Mouse (Mus musculus): ENCODE measurements around the gene Mustn1. TPM values are rescaled to one million over a fixed set of nuclear protein-coding genes. Genes with fewer than 3 reads are reported as not detected.

Mustn1 gene
- polyA plus RNA-seq (2015; fragmentation: Nextera tagmentation; extraction: Ambion mirVana), result 8.8 and 10.6 TPM in 2 replicates

- Histone ChIP-seq H3K9me3 (ENCODE audit: control insufficient read depth, low read length) (no peaks in the 10 kb centered on the region), H3K4me2 (ENCODE audit: low read depth, low read length) (peak within 1 kb of the TSS; percentile 11; the same call in 1 of the 2 replicates), H3K36me3 (ENCODE audit: control insufficient read depth, insufficient read depth, low read length) (no peaks in the 10 kb centered on the region), H3K9ac (ENCODE audit: low read depth, low read length) (peak within 1 kb of the TSS; percentile 22; the same call in 1 of the 2 replicates), H3K4me3 (ENCODE audit: low read length) (no peak within 1 kb of the TSS), H3K27ac (ENCODE audit: low read length) (peak within 1 kb of the TSS; percentile 75), H3K27me3 (replicated peaks; ENCODE audit: control insufficient read depth, insufficient read depth, low read length) (no peaks in the 10 kb centered on the region), H3K4me1 (ENCODE audit: control insufficient read depth, insufficient read depth, low read length) (peaks cover 21% of the 10 kb centered on the region)
- 40% methylated on average over 11 of the region's 11 CpGs for WGBS
- no peak for ATAC-seq
These were observed at the start of gene Mustn1 for GRCm38 (mm10) chr14:30878958-30879571. Gene Mustn1, plus strand, starts transcription at chr14:30879200.

GRCm38 (mm10) chr14:30837416-30837996, 41.5 kb upstream of the Mustn1 start:
- H3K4me2 ChIP-seq (ENCODE audit: low read depth, low read length), result no peak overlapping the region
- no peak for ATAC-seq
- no peak overlapping the region for H3K27ac ChIP-seq (ENCODE audit: low read length)
- no peaks in the 10 kb centered on the region for H3K27me3 ChIP-seq (replicated peaks; ENCODE audit: control insufficient read depth, insufficient read depth, low read length)
- no peaks in the 10 kb centered on the region for H3K9me3 ChIP-seq (ENCODE audit: control insufficient read depth, low read length)
- 86% methylated on average over 14 of the region's 14 CpGs for WGBS
- H3K36me3 ChIP-seq (ENCODE audit: control insufficient read depth, insufficient read depth, low read length), result no peaks in the 10 kb centered on the region
- no peak overlapping the region for H3K4me3 ChIP-seq (ENCODE audit: low read length)
- H3K4me1 ChIP-seq (ENCODE audit: control insufficient read depth, insufficient read depth, low read length), result no peaks in the 10 kb centered on the region
- no peak overlapping the region for H3K9ac ChIP-seq (ENCODE audit: low read depth, low read length)

GRCm38 (mm10) chr14:30843701-30844100, 35.3 kb upstream of the Mustn1 start:
- Histone ChIP-seq H3K9me3 (ENCODE audit: control insufficient read depth, low read length) (no peaks in the 10 kb centered on the region), H3K4me2 (ENCODE audit: low read depth, low read length) (no peak overlapping the region), H3K27ac (ENCODE audit: low read length) (no peak overlapping the region), H3K27me3 (replicated peaks; ENCODE audit: control insufficient read depth, insufficient read depth, low read length) (no peaks in the 10 kb centered on the region), H3K36me3 (ENCODE audit: control insufficient read depth, insufficient read depth, low read length) (peaks cover 6% of the 10 kb centered on the region; the same call in 1 of the 2 replicates), H3K9ac (ENCODE audit: low read depth, low read length) (no peak overlapping the region), H3K4me3 (ENCODE audit: low read length) (no peak overlapping the region), H3K4me1 (ENCODE audit: control insufficient read depth, insufficient read depth, low read length) (no peaks in the 10 kb centered on the region)
- 88% methylated on average over 3 of the region's 3 CpGs for WGBS
- no peak for ATAC-seq

- Histone ChIP-seq H3K27ac (ENCODE audit: low read length) (no peak overlapping the region), H3K9ac (ENCODE audit: low read depth, low read length) (no peak overlapping the region), H3K27me3 (replicated peaks; ENCODE audit: control insufficient read depth, insufficient read depth, low read length) (no peaks in the 10 kb centered on the region), H3K9me3 (ENCODE audit: control insufficient read depth, low read length) (no peaks in the 10 kb centered on the region), H3K36me3 (ENCODE audit: control insufficient read depth, insufficient read depth, low read length) (0 out of 2 replicates have a peak, but pooled peaks cover 2% of the 10 kb centered on the region), H3K4me2 (ENCODE audit: low read depth, low read length) (no peak overlapping the region), H3K4me3 (ENCODE audit: low read length) (no peak overlapping the region), H3K4me1 (ENCODE audit: control insufficient read depth, insufficient read depth, low read length) (no peaks in the 10 kb centered on the region)
- 87% methylated on average over 5 of the region's 5 CpGs for WGBS
- no peak for ATAC-seq
These were observed 28.5 kb upstream of the Mustn1 start for GRCm38 (mm10) chr14:30850504-30850903.

- H3K27me3 ChIP-seq (replicated peaks; ENCODE audit: control insufficient read depth, insufficient read depth, low read length), result no peaks in the 10 kb centered on the region
- H3K27ac ChIP-seq (ENCODE audit: low read length), result no peak overlapping the region
- WGBS, result 83% methylated on average over 5 of the region's 5 CpGs
- no peaks in the 10 kb centered on the region for H3K36me3 ChIP-seq (ENCODE audit: control insufficient read depth, insufficient read depth, low read length)
- H3K4me2 ChIP-seq (ENCODE audit: low read depth, low read length), result no peak overlapping the region
- H3K4me1 ChIP-seq (ENCODE audit: control insufficient read depth, insufficient read depth, low read length), result no peaks in the 10 kb centered on the region
- ATAC-seq, result peak; percentile 69; the same call in 1 of the 2 replicates
- no peak overlapping the region for H3K4me3 ChIP-seq (ENCODE audit: low read length)
- H3K9ac ChIP-seq (ENCODE audit: low read depth, low read length), result no peak overlapping the region
- H3K9me3 ChIP-seq (ENCODE audit: control insufficient read depth, low read length), result no peaks in the 10 kb centered on the region
These were observed 26.7 kb upstream of the Mustn1 start for GRCm38 (mm10) chr14:30852325-30852724.

- Histone ChIP-seq H3K36me3 (ENCODE audit: control insufficient read depth, insufficient read depth, low read length) (no peaks in the 10 kb centered on the region), H3K4me2 (ENCODE audit: low read depth, low read length) (no peak overlapping the region), H3K27ac (ENCODE audit: low read length) (no peak overlapping the region), H3K9ac (ENCODE audit: low read depth, low read length) (no peak overlapping the region), H3K27me3 (replicated peaks; ENCODE audit: control insufficient read depth, insufficient read depth, low read length) (no peaks in the 10 kb centered on the region), H3K4me3 (ENCODE audit: low read length) (no peak overlapping the region), H3K4me1 (ENCODE audit: control insufficient read depth, insufficient read depth, low read length) (no peaks in the 10 kb centered on the region), H3K9me3 (ENCODE audit: control insufficient read depth, low read length) (no peaks in the 10 kb centered on the region)
- no peak for ATAC-seq
- 91% methylated on average over 3 of the region's 3 CpGs for WGBS
These were observed 23.7 kb upstream of the Mustn1 start for GRCm38 (mm10) chr14:30855316-30855715.

- no peaks in the 10 kb centered on the region for H3K36me3 ChIP-seq (ENCODE audit: control insufficient read depth, insufficient read depth, low read length)
- ATAC-seq, result peak; percentile 52
These were observed 22.0 kb upstream of the Mustn1 start for GRCm38 (mm10) chr14:30856885-30857507.

GRCm38 (mm10) chr14:30857990-30858389, 21.0 kb upstream of the Mustn1 start:
- no peak overlapping the region for H3K9ac ChIP-seq (ENCODE audit: low read depth, low read length)
- peak overlapping the region; percentile 35; the same call in 1 of the 2 replicates for H3K27ac ChIP-seq (ENCODE audit: low read length)
- H3K27me3 ChIP-seq (replicated peaks; ENCODE audit: control insufficient read depth, insufficient read depth, low read length), result no peaks in the 10 kb centered on the region
- WGBS, result 72% methylated on average over 4 of the region's 4 CpGs
- no peaks in the 10 kb centered on the region for H3K9me3 ChIP-seq (ENCODE audit: control insufficient read depth, low read length)
- H3K36me3 ChIP-seq (ENCODE audit: control insufficient read depth, insufficient read depth, low read length), result no peaks in the 10 kb centered on the region
- peaks cover 11% of the 10 kb centered on the region for H3K4me1 ChIP-seq (ENCODE audit: control insufficient read depth, insufficient read depth, low read length)
- H3K4me2 ChIP-seq (ENCODE audit: low read depth, low read length), result no peak overlapping the region
- no peak for ATAC-seq
- no peak overlapping the region for H3K4me3 ChIP-seq (ENCODE audit: low read length)

More at GRCm38 (mm10) chr14:30856885-30857507, 22.0 kb upstream of the Mustn1 start:
- WGBS, result 58% methylated on average over 10 of the region's 10 CpGs
- H3K27me3 ChIP-seq (replicated peaks; ENCODE audit: control insufficient read depth, insufficient read depth, low read length), result no peaks in the 10 kb centered on the region
- no peak overlapping the region for H3K27ac ChIP-seq (ENCODE audit: low read length)
- H3K9me3 ChIP-seq (ENCODE audit: control insufficient read depth, low read length), result no peaks in the 10 kb centered on the region
- H3K4me1 ChIP-seq (ENCODE audit: control insufficient read depth, insufficient read depth, low read length), result peaks cover 8% of the 10 kb centered on the region
- no peak overlapping the region for H3K4me2 ChIP-seq (ENCODE audit: low read depth, low read length)
- no peak overlapping the region for H3K4me3 ChIP-seq (ENCODE audit: low read length)
- H3K9ac ChIP-seq (ENCODE audit: low read depth, low read length), result no peak overlapping the region

- 0 out of 2 replicates have a peak, but pooled peaks cover 3% of the 10 kb centered on the region for H3K36me3 ChIP-seq (ENCODE audit: control insufficient read depth, insufficient read depth, low read length)
- H3K9ac ChIP-seq (ENCODE audit: low read depth, low read length), result peak overlapping the region; percentile 44
- no peak overlapping the region for H3K4me3 ChIP-seq (ENCODE audit: low read length)
- no peaks in the 10 kb centered on the region for H3K9me3 ChIP-seq (ENCODE audit: control insufficient read depth, low read length)
- H3K27me3 ChIP-seq (replicated peaks; ENCODE audit: control insufficient read depth, insufficient read depth, low read length), result no peaks in the 10 kb centered on the region
- WGBS, result 31% methylated on average over 16 of the region's 16 CpGs
- peak; percentile 85 for ATAC-seq
- peak overlapping the region; percentile 57 for H3K27ac ChIP-seq (ENCODE audit: low read length)
- H3K4me2 ChIP-seq (ENCODE audit: low read depth, low read length), result 0 out of 2 replicates have a peak overlapping the region, but pooled peaks have one; percentile 40
- peaks cover 11% of the 10 kb centered on the region for H3K4me1 ChIP-seq (ENCODE audit: control insufficient read depth, insufficient read depth, low read length)
These were observed 17.4 kb upstream of the Mustn1 start for GRCm38 (mm10) chr14:30861421-30862125.
